ENCODE assay signal across 18 mouse cellular contexts in the genomic region with DNA sequence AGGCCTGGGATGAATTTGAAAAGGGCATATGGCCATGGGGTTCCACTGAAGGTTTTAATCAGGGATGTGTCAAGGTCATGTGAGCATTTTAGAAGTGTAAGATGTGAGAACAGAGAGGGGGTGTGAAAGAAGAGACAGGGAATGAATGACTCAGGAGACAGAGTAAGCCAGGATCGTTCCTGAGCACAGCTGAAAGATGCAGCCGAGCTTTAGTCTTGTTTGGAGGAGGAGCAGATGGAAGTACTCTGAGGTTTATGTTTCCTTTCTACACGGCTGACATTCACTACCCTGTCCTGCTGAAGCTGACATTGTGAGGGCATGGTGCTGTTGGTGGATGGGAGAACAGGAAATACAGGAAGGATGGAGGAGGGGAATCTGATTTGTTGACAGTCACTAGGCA.
A peak's percentile ranks its signal among the peaks of the same experiment; 100 is the strongest.
DNase-seq lines count a peak whose midpoint lies in the region; ATAC-seq lines count a peak whose summit lies in the region.
"Had no signal": no experiment of that assay in that cellular context is flagged by ENCODE, and none has a peak within 500 bp of the region (broad histone marks: within the 10 kb centered on the region; RNA-seq: fewer than 3 reads in every experiment).

No protein-coding gene starts in this region.

- H3K9ac ChIP-seq in limb, embryonic 11.5 days (ENCODE audit: low read length) = no peak overlapping the region
- H3K9ac ChIP-seq in neural tube, embryonic 12.5 days = no peak overlapping the region
- H3K9ac ChIP-seq: limb, embryonic 13.5 days; liver, embryonic 13.5 days; lung, embryonic 14.5 days had no signal

- peak; percentile 84 for ATAC-seq in frontal cortex, adult (ENCODE audit: low TSS enrichment)
- ATAC-seq in limb, embryonic 11.5 days (ENCODE audit: insufficient number of reproducible peaks, low FRiP score, low TSS enrichment, low read depth) = 0 out of 2 replicates have a peak, but pooled peaks have one; percentile 20
- no peak for ATAC-seq in neural tube, embryonic 12.5 days (ENCODE audit: low FRiP score, low read depth)

- peaks cover 13% of the 10 kb centered on the region for H3K4me1 ChIP-seq in limb, embryonic 11.5 days (ENCODE audit: control insufficient read depth, insufficient read depth, low read length)
- peaks cover 34% of the 10 kb centered on the region for H3K4me1 ChIP-seq in limb, embryonic 10.5 days
- peaks cover 4% of the 10 kb centered on the region for H3K4me1 ChIP-seq in neural tube, embryonic 12.5 days
- H3K4me1 ChIP-seq: limb, embryonic 13.5 days; liver, embryonic 13.5 days had no signal

- no peak overlapping the region for H3K27ac ChIP-seq in limb, embryonic 11.5 days (replicated peaks; ENCODE audit: low read depth, low read length)
- H3K27ac ChIP-seq in limb, embryonic 10.5 days = no peak overlapping the region
- peak overlapping the region; percentile 22; the same call in 1 of the 2 replicates for H3K27ac ChIP-seq in neural tube, embryonic 12.5 days
- H3K27ac ChIP-seq: left cerebral cortex, adult 2 months; limb, embryonic 13.5 days; liver, embryonic 13.5 days had no signal

- H3K27me3 ChIP-seq in limb, embryonic 11.5 days (ENCODE audit: control insufficient read depth, insufficient read depth, low read length) = no peaks in the 10 kb centered on the region
- H3K27me3 ChIP-seq in limb, embryonic 10.5 days (ENCODE audit: low read depth, poor library complexity, severe bottlenecking) = 0 out of 2 replicates have a peak, but pooled peaks cover 6% of the 10 kb centered on the region
- H3K27me3 ChIP-seq in neural tube, embryonic 12.5 days (replicated peaks) = no peaks in the 10 kb centered on the region
- H3K27me3 ChIP-seq: limb, embryonic 13.5 days; liver, embryonic 13.5 days had no signal

- H3K4me3 ChIP-seq in limb, embryonic 11.5 days (ENCODE audit: low read depth, low read length) = no peak overlapping the region
- H3K4me3 ChIP-seq in limb, embryonic 10.5 days = no peak overlapping the region
- H3K4me3 ChIP-seq in neural tube, embryonic 12.5 days = no peak overlapping the region
- H3K4me3 ChIP-seq: left cerebral cortex, adult 2 months; limb, embryonic 13.5 days; liver, embryonic 13.5 days; myocyte had no signal

- 8% methylated on average over 3 of the region's 3 CpGs for WGBS in limb, embryonic 11.5 days
- WGBS in limb, embryonic 10.5 days = 23% methylated on average over 3 of the region's 3 CpGs
- WGBS in neural tube, embryonic 12.5 days = 22% methylated on average over 3 of the region's 3 CpGs

- no peaks in the 10 kb centered on the region for H3K9me3 ChIP-seq in limb, embryonic 11.5 days (ENCODE audit: control insufficient read depth, low read length)
- no peaks in the 10 kb centered on the region for H3K9me3 ChIP-seq in limb, embryonic 10.5 days (replicated peaks)
- H3K9me3 ChIP-seq in neural tube, embryonic 12.5 days = no peaks in the 10 kb centered on the region
- H3K9me3 ChIP-seq: limb, embryonic 13.5 days; liver, embryonic 13.5 days had no signal

- no peak overlapping the region for H3K4me2 ChIP-seq in limb, embryonic 11.5 days (ENCODE audit: low read depth, severe bottlenecking)
- no peak overlapping the region for H3K4me2 ChIP-seq in neural tube, embryonic 12.5 days (replicated peaks)
- H3K4me2 ChIP-seq: limb, embryonic 13.5 days; liver, embryonic 13.5 days; lung, embryonic 14.5 days had no signal

- H3K36me3 ChIP-seq in limb, embryonic 11.5 days (ENCODE audit: control insufficient read depth, insufficient read depth, low read length) = no peaks in the 10 kb centered on the region
- no peaks in the 10 kb centered on the region for H3K36me3 ChIP-seq in limb, embryonic 10.5 days
- H3K36me3 ChIP-seq in neural tube, embryonic 12.5 days = no peaks in the 10 kb centered on the region
- H3K36me3 ChIP-seq: limb, embryonic 13.5 days; liver, embryonic 13.5 days had no signal

- DNase-seq in frontal cortex, postnatal 14 days (ENCODE audit: low spot score in 2 of 2) = no peak
- no peak for DNase-seq in limb, embryonic 11.5 days (ENCODE audit: low spot score)
- DNase-seq in limb, embryonic 10.5 days (ENCODE audit: low spot score) = no peak
- DNase-seq in brain, adult 2 months (ENCODE audit: low read depth, low spot score) = peak; percentile 62
- DNase-seq in urinary bladder, postnatal 10 days (ENCODE audit: low spot score) = no peak
- DNase-seq: cerebellum, adult 18-20 months; cerebellum, postnatal 25 days; kidney, adult 11 months; layer of hippocampus, adult 9-11 months; liver, embryonic 13.5 days; lung, postnatal 4 days; thymus, postnatal 36 days had no signal
